Mouse (Mus musculus): ENCODE measurements around the gene Ppcs. TPM values are rescaled to one million over a fixed set of nuclear protein-coding genes. Genes with fewer than 3 reads are reported as not detected.

Gene Ppcs
- polyA plus RNA-seq, 1 experiment from 2014 or later, result 21.0 TPM

DNA sequence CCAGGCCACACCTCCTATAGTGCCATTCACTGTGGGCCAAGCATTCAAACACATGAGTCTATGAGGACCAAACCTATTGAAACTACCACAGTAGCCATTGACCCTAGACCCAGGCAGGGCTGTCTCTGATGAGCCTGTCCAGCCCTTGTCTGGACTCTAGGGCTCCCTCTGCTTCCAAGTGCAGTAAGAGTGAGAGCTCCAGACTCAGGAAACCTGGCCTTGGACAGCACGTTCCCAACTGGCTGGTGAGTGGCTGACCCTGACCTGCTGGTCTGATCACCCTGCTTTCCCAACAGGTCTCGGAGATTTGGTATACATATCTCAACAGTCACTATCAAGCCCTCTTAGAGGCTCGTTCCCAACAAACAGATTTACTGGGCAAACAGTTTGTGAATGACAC, 25.6 kb upstream of the Ppcs start:
- no peaks in the 10 kb centered on the region for H3K27me3 ChIP-seq
- H3K4me1 ChIP-seq, result no peaks in the 10 kb centered on the region
- H3K4me2 ChIP-seq (replicated peaks), result no peak overlapping the region
- H3K4me3 ChIP-seq, result no peak overlapping the region
- 84% methylated on average over 3 of the region's 3 CpGs for WGBS
- no peak for ATAC-seq (ENCODE audit: low FRiP score, low read depth)
- no peak overlapping the region for H3K27ac ChIP-seq (replicated peaks)
- no peak overlapping the region for H3K9ac ChIP-seq (replicated peaks)
- H3K9me3 ChIP-seq, result no peaks in the 10 kb centered on the region
- H3K36me3 ChIP-seq, result no peaks in the 10 kb centered on the region

DNA sequence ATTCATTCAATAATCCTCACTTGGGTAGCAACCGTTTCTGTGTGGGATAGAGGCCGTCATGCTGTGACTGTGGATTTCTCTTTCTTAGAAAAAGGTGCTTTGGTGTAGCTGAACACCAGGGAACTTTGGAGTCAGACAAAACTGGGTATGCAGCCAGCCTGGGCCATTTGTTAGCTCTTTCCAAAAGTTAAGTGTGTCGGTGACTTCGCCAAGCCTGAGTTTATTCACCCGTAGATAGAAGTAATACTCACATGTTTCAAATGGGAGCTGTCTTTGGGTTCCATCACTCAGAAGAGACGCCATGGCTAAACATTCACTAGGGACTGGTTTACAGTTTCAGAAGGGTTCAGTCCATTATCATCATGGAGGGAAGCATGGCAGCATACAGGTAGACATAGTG, 25.0 kb upstream of the Ppcs start:
- no peak overlapping the region for H3K9ac ChIP-seq (replicated peaks)
- H3K27me3 ChIP-seq, result no peaks in the 10 kb centered on the region
- H3K4me3 ChIP-seq, result no peak overlapping the region
- no peak overlapping the region for H3K27ac ChIP-seq (replicated peaks)
- ATAC-seq (ENCODE audit: low FRiP score, low read depth), result no peak
- H3K36me3 ChIP-seq, result no peaks in the 10 kb centered on the region
- WGBS, result 92% methylated on average over 6 of the region's 6 CpGs
- H3K4me1 ChIP-seq, result no peaks in the 10 kb centered on the region
- H3K9me3 ChIP-seq, result no peaks in the 10 kb centered on the region
- H3K4me2 ChIP-seq (replicated peaks), result no peak overlapping the region

DNA sequence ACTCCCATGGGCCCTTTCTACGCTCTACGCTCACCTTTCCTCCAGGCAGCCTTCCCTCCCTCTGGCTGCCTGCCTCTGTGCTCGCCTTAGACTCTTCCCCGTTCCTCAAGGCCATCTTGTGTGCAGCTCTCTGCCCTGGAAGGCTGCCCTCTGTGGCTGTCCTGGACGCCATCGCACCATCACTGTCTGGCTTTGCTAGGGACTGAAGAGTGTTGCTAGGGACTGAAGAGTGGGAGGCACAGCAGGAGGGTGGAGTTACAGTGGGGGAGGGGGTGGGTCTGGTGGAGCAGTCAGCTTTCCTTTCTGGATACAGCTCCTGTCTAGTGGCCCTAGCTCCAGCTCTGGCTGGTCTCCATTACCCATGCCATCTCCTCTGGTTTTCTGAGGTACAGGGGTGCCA, 20.3 kb upstream of the Ppcs start:
- Histone ChIP-seq H3K9me3 (no peaks in the 10 kb centered on the region), H3K27ac (replicated peaks) (no peak overlapping the region), H3K27me3 (no peaks in the 10 kb centered on the region), H3K4me3 (no peak overlapping the region), H3K36me3 (no peaks in the 10 kb centered on the region), H3K4me1 (no peaks in the 10 kb centered on the region), H3K9ac (replicated peaks) (no peak overlapping the region), H3K4me2 (replicated peaks) (no peak overlapping the region)
- WGBS, result 48% methylated on average over 6 of the region's 6 CpGs
- ATAC-seq (ENCODE audit: low FRiP score, low read depth), result no peak

DNA sequence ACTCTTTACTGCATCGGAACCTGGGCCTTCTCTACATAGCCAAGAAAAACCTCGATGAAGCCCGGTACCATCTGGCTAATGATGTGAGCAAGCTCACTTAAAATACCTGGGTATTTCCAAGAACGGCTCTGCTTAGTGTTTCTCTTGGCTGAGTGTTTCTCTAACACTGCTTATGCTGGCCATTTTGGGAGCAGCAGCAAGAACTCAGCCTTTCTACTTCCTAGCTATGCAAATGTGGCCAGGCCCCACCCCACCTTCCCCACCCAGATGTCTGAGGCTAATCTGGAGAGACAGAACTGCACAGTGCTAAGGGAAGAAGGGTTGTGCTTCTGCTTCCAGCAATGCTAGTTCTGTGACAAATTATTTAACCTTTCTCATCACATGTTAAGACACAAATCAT, 19.6 kb upstream of the Ppcs start:
- no peak overlapping the region for H3K27ac ChIP-seq (replicated peaks)
- H3K9me3 ChIP-seq, result no peaks in the 10 kb centered on the region
- no peak overlapping the region for H3K4me2 ChIP-seq (replicated peaks)
- H3K27me3 ChIP-seq, result no peaks in the 10 kb centered on the region
- no peak overlapping the region for H3K4me3 ChIP-seq
- WGBS, result over 99% methylated on average over 4 of the region's 4 CpGs
- H3K9ac ChIP-seq (replicated peaks), result no peak overlapping the region
- ATAC-seq (ENCODE audit: low FRiP score, low read depth), result no peak
- no peaks in the 10 kb centered on the region for H3K4me1 ChIP-seq
- no peaks in the 10 kb centered on the region for H3K36me3 ChIP-seq

DNA sequence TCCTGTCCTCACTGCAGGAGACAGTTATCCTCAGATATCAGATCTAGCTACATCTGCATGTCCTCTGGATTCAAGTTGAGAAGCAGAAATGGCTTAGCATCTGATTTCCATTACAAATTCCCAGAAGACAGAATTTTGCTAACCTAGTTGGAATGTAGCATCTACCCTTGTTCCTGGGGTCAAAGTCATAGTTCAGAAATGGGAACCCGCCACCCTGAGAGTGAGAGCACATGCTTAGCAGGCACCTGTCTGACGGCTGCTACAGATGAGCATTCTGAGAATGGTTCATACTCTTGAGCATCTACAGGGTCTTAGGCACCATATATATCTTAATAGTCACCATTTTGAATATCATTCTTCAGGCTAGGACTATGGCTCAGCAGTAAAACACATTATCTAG, 15.7 kb upstream of the Ppcs start:
- Histone ChIP-seq H3K4me2 (replicated peaks) (no peak overlapping the region), H3K27ac (replicated peaks) (no peak overlapping the region), H3K9ac (replicated peaks) (no peak overlapping the region), H3K4me1 (no peaks in the 10 kb centered on the region), H3K4me3 (no peak overlapping the region), H3K36me3 (no peaks in the 10 kb centered on the region), H3K9me3 (peaks cover 5% of the 10 kb centered on the region; the same call in 1 of the 2 replicates), H3K27me3 (no peaks in the 10 kb centered on the region)
- ATAC-seq (ENCODE audit: low FRiP score, low read depth), result no peak
- WGBS, result 77% methylated on average over 2 of the region's 2 CpGs

DNA sequence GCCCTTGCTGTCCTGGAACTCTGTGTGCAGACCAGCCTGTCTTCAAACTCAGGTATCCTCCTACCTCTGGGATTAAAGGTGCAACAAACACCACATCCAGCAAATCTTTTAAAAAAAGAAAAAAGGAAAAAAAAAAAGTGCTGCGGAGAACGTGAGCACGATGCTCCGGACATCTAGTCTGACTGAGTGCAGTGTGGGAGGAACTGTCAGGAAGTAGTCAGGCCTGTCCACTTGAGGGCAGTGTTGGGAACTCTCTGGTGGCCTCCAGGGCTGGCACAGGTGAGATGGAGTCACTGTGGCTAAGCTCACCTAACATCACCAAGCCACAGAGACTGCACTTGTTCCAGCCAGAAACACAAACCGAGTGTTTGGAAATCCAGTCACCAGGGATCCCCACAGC, 8.5 kb upstream of the Ppcs start:
- H3K27me3 ChIP-seq, result 0 out of 2 replicates have a peak, but pooled peaks cover 4% of the 10 kb centered on the region
- no peaks in the 10 kb centered on the region for H3K36me3 ChIP-seq
- H3K4me3 ChIP-seq, result no peak overlapping the region
- no peak overlapping the region for H3K9ac ChIP-seq (replicated peaks)
- H3K4me1 ChIP-seq, result no peaks in the 10 kb centered on the region
- 0 out of 2 replicates have a peak, but pooled peaks cover under 1% of the 10 kb centered on the region for H3K9me3 ChIP-seq
- ATAC-seq (ENCODE audit: low FRiP score, low read depth), result no peak
- no peak overlapping the region for H3K4me2 ChIP-seq (replicated peaks)
- 21% methylated on average over 5 of the region's 5 CpGs for WGBS
- no peak overlapping the region for H3K27ac ChIP-seq (replicated peaks)

DNA sequence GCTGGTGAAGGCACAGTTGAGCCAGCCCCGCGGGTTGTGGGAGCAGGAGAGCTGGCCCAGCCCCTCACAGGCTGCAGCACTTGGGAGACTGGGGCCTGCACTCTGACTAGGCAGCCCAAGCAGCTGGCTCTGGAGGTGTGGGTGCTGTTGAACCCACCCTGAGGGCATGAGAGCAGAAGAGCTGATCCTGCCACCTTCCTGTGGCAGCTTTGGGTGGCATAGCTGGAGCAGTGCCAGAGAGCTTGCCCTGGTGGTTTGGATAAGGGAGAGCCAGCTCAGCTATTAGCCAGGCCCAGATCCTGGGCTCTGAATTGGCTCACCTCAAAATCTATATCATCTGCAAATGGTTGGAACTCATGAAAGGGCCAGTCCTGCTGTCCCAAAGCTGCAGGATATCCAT, 5.5 kb upstream of the Ppcs start:
- H3K27ac ChIP-seq (replicated peaks), result no peak overlapping the region
- no peak for ATAC-seq (ENCODE audit: low FRiP score, low read depth)
- peaks cover 14% of the 10 kb centered on the region for H3K27me3 ChIP-seq
- no peak overlapping the region for H3K4me3 ChIP-seq
- WGBS, result 53% methylated on average over 2 of the region's 2 CpGs
- peaks cover 7% of the 10 kb centered on the region for H3K4me1 ChIP-seq
- no peaks in the 10 kb centered on the region for H3K9me3 ChIP-seq
- no peak overlapping the region for H3K4me2 ChIP-seq (replicated peaks)
- no peak overlapping the region for H3K9ac ChIP-seq (replicated peaks)
- H3K36me3 ChIP-seq, result no peaks in the 10 kb centered on the region

DNA sequence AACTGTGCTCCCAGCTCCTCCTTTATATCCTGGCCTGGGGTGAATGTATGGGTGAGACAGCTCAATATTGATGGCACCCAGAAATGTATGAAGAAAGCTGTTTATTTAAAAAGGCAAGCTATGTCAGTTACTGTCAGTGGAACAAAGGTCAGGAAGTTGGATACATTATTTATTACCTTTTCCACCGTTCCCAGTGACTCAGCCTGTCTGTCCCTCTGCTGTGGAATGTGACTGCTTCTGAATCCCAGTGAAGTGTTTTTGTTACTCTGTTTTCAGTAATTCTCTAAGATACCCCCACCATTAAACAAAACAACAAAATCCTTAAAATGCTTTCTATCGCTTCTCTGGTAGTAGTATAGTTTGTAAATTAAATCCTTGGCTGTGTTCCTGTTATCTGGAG, 3.4 kb upstream of the Ppcs start:
- Histone ChIP-seq H3K4me3 (no peak overlapping the region), H3K4me1 (peaks cover 18% of the 10 kb centered on the region), H3K4me2 (replicated peaks) (no peak overlapping the region), H3K36me3 (no peaks in the 10 kb centered on the region), H3K9ac (replicated peaks) (no peak overlapping the region), H3K27ac (replicated peaks) (no peak overlapping the region), H3K27me3 (peaks cover 14% of the 10 kb centered on the region), H3K9me3 (no peaks in the 10 kb centered on the region)
- no peak for ATAC-seq (ENCODE audit: low FRiP score, low read depth)
- 77% methylated on average over 2 of the region's 2 CpGs for WGBS

DNA sequence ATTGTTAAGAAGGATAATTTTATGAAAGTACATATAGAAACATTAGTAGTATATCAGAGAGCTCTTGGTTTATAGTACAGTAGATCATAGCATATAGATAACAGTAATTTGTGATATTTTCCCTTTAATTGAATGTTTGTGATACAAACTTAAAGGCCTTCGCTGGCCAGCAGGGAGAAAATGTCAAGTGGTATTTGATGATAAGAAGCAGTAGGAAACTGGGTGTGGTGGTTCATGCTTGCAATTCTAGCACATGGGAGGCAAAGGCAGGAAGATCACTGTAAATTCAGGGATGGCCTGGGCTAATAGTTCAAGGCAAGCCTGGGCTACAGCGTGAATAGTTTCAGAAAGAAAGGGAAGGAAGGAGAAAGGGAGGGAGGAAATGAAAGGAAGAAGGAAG, 2.9 kb upstream of the Ppcs start:
- Histone ChIP-seq H3K4me2 (replicated peaks) (no peak overlapping the region), H3K4me3 (no peak overlapping the region), H3K36me3 (no peaks in the 10 kb centered on the region), H3K9me3 (no peaks in the 10 kb centered on the region), H3K27me3 (peaks cover 14% of the 10 kb centered on the region), H3K27ac (replicated peaks) (no peak overlapping the region), H3K4me1 (peaks cover 18% of the 10 kb centered on the region), H3K9ac (replicated peaks) (no peak overlapping the region)
- no peak for ATAC-seq (ENCODE audit: low FRiP score, low read depth)
- WGBS, result 95% methylated on average over 2 of the region's 2 CpGs

DNA sequence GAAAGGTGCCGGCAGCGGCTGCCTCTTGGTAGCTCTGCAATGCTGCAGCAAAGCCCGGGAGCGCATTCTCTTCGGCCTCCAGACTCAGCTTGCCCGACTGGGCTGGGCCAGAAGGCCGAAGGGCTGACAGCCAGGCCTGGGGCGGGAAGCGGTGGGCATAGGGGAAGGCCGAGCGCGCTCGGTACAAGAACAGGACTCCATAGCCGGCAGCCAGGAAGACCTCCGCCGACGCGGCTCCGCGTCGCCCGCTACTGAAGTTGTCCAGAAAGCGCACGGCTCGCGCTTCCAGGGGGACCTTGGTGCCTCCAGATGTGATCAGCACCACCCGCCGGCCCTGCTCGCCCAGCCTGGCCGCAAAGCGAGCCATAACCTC, 313 bp downstream of the Ppcs start:
- WGBS, result under 1% methylated on average over 31 of the region's 31 CpGs
- no peak; the same call in 1 of the 2 replicates for ATAC-seq (ENCODE audit: low FRiP score, low read depth)

DNA sequence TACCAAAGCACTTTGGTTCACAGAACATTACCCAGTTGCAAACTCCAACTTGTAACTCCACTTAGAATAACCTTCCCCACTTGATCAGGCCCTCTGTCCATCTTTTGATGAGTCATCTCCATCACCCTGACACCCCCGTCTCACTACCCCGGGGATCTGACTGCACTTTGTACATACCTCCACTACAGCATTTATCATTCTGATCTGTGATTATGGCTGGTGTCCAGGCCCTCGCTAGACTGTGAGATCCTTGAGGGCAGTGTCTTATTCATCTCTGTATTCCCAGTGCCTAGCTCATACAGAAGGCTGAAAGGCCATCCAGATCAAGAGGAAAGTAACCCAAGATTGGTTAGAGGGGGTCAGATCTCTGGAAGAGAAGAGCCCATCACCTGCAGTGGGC, 1.0 kb downstream of the Ppcs start:
- Histone ChIP-seq H3K36me3 (no peaks in the 10 kb centered on the region), H3K27me3 (peaks cover 24% of the 10 kb centered on the region), H3K4me2 (replicated peaks) (peak overlapping the region; percentile 86), H3K4me1 (peaks cover 18% of the 10 kb centered on the region), H3K9ac (replicated peaks) (peak overlapping the region; percentile 82; the same call in 1 of the 2 replicates), H3K9me3 (no peaks in the 10 kb centered on the region), H3K27ac (replicated peaks) (no peak overlapping the region), H3K4me3 (peak overlapping the region; percentile 74)
- 73% methylated on average over 3 of the region's 3 CpGs for WGBS
- ATAC-seq (ENCODE audit: low FRiP score, low read depth), result no peak

More for the DNA sequence above, 313 bp downstream of the Ppcs start:
- H3K4me1 ChIP-seq, result peaks cover 18% of the 10 kb centered on the region
- H3K9me3 ChIP-seq, result no peaks in the 10 kb centered on the region
- peaks cover 20% of the 10 kb centered on the region for H3K27me3 ChIP-seq
- H3K4me3 ChIP-seq, result peak overlapping the region; percentile 74
- H3K4me2 ChIP-seq (replicated peaks), result peak overlapping the region; percentile 86
- peak overlapping the region; percentile 86 for H3K27ac ChIP-seq (replicated peaks)
- no peaks in the 10 kb centered on the region for H3K36me3 ChIP-seq
- peak overlapping the region; percentile 82 for H3K9ac ChIP-seq (replicated peaks)

DNA sequence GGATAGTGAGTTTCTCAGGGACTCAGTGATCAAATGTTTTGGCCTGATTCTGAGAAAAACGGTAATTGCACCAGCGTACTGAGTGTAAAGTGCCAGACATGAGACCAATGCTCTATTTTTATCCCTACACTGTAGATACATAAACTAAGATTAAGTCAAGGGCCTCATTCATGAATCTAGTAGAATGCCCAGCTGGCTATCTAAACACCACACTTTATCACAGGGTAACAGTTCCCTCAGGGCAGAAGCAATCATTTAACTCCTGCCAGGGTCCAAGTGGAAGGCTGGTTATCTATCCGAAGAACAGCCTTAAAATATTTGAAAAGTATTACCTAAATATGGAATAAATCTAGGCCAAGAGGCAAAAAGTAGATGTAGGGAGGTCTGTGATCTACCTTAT, 4.3 kb downstream of the Ppcs start:
- Histone ChIP-seq H3K9me3 (no peaks in the 10 kb centered on the region), H3K27ac (replicated peaks) (no peak overlapping the region), H3K36me3 (no peaks in the 10 kb centered on the region), H3K4me2 (replicated peaks) (no peak overlapping the region), H3K9ac (replicated peaks) (no peak overlapping the region), H3K27me3 (peaks cover 13% of the 10 kb centered on the region), H3K4me1 (peaks cover 17% of the 10 kb centered on the region), H3K4me3 (no peak overlapping the region)
- WGBS, result 93% methylated on average over 3 of the region's 3 CpGs
- ATAC-seq (ENCODE audit: low FRiP score, low read depth), result no peak

DNA sequence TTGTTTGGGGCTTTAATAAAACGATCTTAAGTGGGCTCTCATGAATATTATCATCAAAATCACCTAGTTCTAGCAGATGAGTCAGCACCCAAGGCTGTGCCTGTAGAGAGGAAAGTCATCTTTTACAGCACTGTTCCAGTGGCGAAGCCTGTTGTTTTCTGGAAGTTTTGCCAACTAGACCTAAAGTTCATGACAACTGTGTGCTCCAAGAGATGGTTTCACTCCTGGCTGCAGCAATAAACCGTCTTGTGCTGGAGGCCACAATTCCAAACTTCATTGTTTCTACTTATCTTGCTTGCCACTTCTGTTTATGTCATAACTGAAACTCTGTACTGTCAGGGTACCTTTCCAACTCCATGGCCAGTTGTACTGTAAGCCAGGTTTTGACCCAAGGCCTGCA, 5.0 kb downstream of the Ppcs start:
- no peak for ATAC-seq (ENCODE audit: low FRiP score, low read depth)
- no peak overlapping the region for H3K9ac ChIP-seq (replicated peaks)

More for the DNA sequence above, 5.0 kb downstream of the Ppcs start:
- H3K9me3 ChIP-seq, result no peaks in the 10 kb centered on the region
- no peak overlapping the region for H3K4me3 ChIP-seq
- H3K36me3 ChIP-seq, result no peaks in the 10 kb centered on the region
- H3K27ac ChIP-seq (replicated peaks), result no peak overlapping the region
- peaks cover 15% of the 10 kb centered on the region for H3K4me1 ChIP-seq
- WGBS, result 84% methylated on average over 3 of the region's 3 CpGs
- no peak overlapping the region for H3K4me2 ChIP-seq (replicated peaks)
- peaks cover 13% of the 10 kb centered on the region for H3K27me3 ChIP-seq
